Mouse (Mus musculus) embryonic facial prominence, embryonic 11.5 days (tissue): ENCODE data around the gene Lime1. TPM values are rescaled to one million over a fixed set of nuclear protein-coding genes. Genes with fewer than 3 reads are reported as not detected.

ENCODE experiments used
- ATAC-seq: fragments of 200-750 bp; cut with Nextera tagmentation; replicated peaks from 2 replicates; pipeline ENCODE4 v1.8.0; 2017; ENCODE audit warnings: low read depth; ENCODE audit not compliant: insufficient number of reproducible peaks, low FRiP score, low TSS enrichment
- DNase-seq: peaks from one replicate; pipeline ENCODE4 v3.0.0-alpha.2; 2015; ENCODE audit warnings: low spot score
- H3K27ac ChIP-seq: fragments of 300-500 bp; sonication (generic); replicated peaks from 2 replicates; pipeline ENCODE4 v1.5.1; 2014; ENCODE audit warnings: mild to moderate bottlenecking, low read depth, low read length, control low read depth
- H3K27me3 ChIP-seq: fragments of 300-500 bp; sonication (generic); 2 replicates; pipeline ENCODE4 v1.6.1; 2014; ENCODE audit warnings: mild to moderate bottlenecking, low read length, moderate library complexity, mixed read lengths; ENCODE audit not compliant: control insufficient read depth, insufficient read depth
- H3K36me3 ChIP-seq: fragments of 300-500 bp; sonication (generic); replicated peaks from 2 replicates; pipeline ENCODE4 v1.6.1; 2014; ENCODE audit warnings: low read depth, mild to moderate bottlenecking, low read length, moderate library complexity, mixed read lengths; ENCODE audit not compliant: control insufficient read depth, insufficient read depth
- H3K4me1 ChIP-seq: fragments of 300-500 bp; sonication (generic); 2 replicates; pipeline ENCODE4 v1.6.1; 2014; ENCODE audit warnings: low read length, mixed read lengths; ENCODE audit not compliant: control insufficient read depth, insufficient read depth
- H3K4me2 ChIP-seq: fragments of 300-500 bp; sonication (generic); 2 replicates; pipeline ENCODE4 v1.6.1; 2014; ENCODE audit warnings: low read depth, mild to moderate bottlenecking, control low read depth, low read length, moderate library complexity
- H3K4me3 ChIP-seq: fragments of 300-500 bp; sonication (generic); 2 replicates; pipeline ENCODE4 v1.5.1; 2014; ENCODE audit warnings: low read depth, low read length, control low read depth
- H3K9ac ChIP-seq: fragments of 300-500 bp; sonication (generic); replicated peaks from 2 replicates; pipeline ENCODE4 v1.6.1; 2014; ENCODE audit warnings: mild to moderate bottlenecking, control low read depth, low read length
- H3K9me3 ChIP-seq: fragments of 300-500 bp; sonication (generic); replicated peaks from 2 replicates; pipeline ENCODE4 v1.6.1; 2016; ENCODE audit warnings: mild to moderate bottlenecking, low read length, inconsistent platforms, mixed read lengths; ENCODE audit not compliant: control insufficient read depth
- WGBS: fragments of 180-500 bp; shearing (Covaris S2); extraction: QIAGEN DNeasy Blood & Tissue Kit; methylation state at CpG from one replicate; pipeline ENCODE4 v1.1.7; 2014; 5-methylcytosine and 5-hydroxymethylcytosine counted together
- polyA plus RNA-seq: library from polyadenylated mRNA; unstranded; fragments of >200 nt; fragmentation: Nextera tagmentation; extraction: Ambion mirVana; gene quantifications from 2 replicates; pipeline ENCODE4 v1.2.1, GENCODE M21; 2014

The Lime1 gene
- polyA plus RNA-seq, 1 experiment from 2014 or later, result 15.2 TPM

DNA sequence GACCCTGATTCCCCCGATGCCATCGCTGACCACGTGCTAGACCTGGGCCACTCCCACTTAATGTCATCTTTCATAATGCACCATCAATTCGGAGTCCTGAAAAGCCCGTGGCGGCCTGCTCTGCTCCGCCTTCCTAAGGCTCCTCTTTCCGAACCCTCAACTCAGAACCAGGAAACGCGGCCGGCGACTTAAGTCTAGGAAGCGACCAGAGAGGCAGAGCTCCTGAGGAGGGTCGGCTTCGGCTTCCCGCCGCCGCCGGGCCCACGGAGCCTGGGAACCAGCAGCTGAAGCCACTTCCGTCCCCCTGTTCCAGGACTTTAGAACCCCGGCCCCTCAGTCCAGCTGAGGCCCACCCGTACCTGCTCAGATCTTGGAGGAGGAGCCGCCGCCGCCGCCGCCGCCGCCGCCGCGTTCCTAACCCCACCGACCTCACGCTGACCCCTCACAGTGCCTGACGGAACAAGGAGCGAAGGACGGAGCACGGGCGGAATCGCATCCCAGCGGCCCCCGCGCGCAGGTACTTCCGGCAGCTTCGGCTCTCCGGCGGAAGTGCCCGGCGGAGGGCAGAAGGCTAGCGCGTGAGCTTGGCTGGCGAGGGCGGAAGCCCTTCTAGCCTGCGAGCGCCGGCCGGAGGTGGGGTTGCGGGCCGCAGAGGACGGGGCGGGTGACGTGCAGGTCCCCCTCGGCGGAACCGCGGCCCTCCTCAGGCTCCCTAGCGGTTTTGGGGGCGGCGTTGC, 14.8 kb upstream of the Lime1 start, which contains the start of the genes Zgpat and Arfrp1:
Gene Zgpat, plus strand, starts transcription at position 69 of the 737 bp plus-strand sequence.
Gene Arfrp1, minus strand, starts transcription at position 545 of the 737 bp plus-strand sequence.
- Histone ChIP-seq H3K27ac (peak within 1 kb of the TSS; percentile 74), H3K4me1 (no peaks in the 10 kb centered on the region), H3K4me3 (peak within 1 kb of the TSS; percentile 90), H3K9me3 (no peaks in the 10 kb centered on the region), H3K4me2 (peak within 1 kb of the TSS; percentile 90), H3K9ac (peak within 1 kb of the TSS; percentile 84), H3K27me3 (no peaks in the 10 kb centered on the region), H3K36me3 (peaks cover 4% of the 10 kb centered on the region)
- DNase-seq (peak; percentile 92), ATAC-seq (peak; percentile 90)
- WGBS, result under 1% methylated on average over 71 of the region's 71 CpGs

DNA sequence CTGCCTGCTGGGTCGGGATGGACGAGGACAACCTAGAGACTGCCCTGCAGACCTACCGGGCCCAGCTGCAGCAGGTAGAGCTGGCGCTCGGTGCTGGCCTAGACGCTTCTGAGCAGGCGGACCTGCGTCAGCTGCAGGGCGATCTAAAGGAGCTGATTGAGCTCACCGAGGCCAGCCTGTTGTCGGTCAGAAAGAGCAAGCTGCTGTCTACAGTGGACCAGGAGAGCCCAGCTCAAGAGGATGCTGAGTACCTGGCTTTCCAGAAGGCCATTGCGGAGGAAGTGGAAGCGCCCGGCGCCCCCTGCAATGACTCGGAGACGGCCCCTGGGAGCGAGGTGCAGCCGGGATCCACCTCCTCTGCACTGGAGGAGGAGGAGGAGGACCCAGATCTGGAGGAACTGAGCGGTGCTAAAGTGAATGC, 14.2 kb upstream of the Lime1 start:
- H3K27me3 ChIP-seq, result no peaks in the 10 kb centered on the region
- no peaks in the 10 kb centered on the region for H3K9me3 ChIP-seq
- peak overlapping the region; percentile 90 for H3K4me3 ChIP-seq
- peak; percentile 55 for ATAC-seq
- peak overlapping the region; percentile 84 for H3K9ac ChIP-seq
- under 1% methylated on average over 20 of the region's 20 CpGs for WGBS
- peaks cover 6% of the 10 kb centered on the region for H3K36me3 ChIP-seq
- peak; percentile 23 for DNase-seq
- no peaks in the 10 kb centered on the region for H3K4me1 ChIP-seq
- H3K4me2 ChIP-seq, result peak overlapping the region; percentile 90
- peak overlapping the region; percentile 74 for H3K27ac ChIP-seq

DNA sequence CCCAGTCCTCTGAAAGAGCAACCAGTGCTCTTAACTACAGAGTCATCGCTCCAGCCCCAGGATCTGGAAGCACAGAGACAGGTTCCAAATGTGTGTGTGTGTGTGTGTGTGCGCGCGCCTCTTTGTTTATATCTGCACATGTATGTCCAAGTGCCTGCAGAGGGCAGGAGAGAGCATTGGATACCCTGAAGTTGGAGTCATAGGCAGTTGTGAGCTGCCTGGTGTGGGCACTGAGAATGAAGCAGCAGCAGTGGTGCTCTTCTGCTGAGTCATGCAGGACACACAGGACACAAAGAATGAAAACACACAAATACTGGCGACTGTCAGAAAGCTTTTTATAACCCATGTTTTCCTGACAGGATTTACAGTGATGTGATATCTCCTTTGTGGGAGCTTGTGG, 9.9 kb upstream of the Lime1 start:
- ATAC-seq (no peak), DNase-seq (no peak)
- no peaks in the 10 kb centered on the region for H3K9me3 ChIP-seq
- no peak overlapping the region for H3K4me3 ChIP-seq
- no peak overlapping the region for H3K27ac ChIP-seq
- no peak overlapping the region for H3K4me2 ChIP-seq
- WGBS, result 93% methylated on average over 5 of the region's 5 CpGs
- H3K9ac ChIP-seq, result no peak overlapping the region
- no peaks in the 10 kb centered on the region for H3K27me3 ChIP-seq
- H3K4me1 ChIP-seq, result no peaks in the 10 kb centered on the region
- peaks cover 6% of the 10 kb centered on the region for H3K36me3 ChIP-seq

DNA sequence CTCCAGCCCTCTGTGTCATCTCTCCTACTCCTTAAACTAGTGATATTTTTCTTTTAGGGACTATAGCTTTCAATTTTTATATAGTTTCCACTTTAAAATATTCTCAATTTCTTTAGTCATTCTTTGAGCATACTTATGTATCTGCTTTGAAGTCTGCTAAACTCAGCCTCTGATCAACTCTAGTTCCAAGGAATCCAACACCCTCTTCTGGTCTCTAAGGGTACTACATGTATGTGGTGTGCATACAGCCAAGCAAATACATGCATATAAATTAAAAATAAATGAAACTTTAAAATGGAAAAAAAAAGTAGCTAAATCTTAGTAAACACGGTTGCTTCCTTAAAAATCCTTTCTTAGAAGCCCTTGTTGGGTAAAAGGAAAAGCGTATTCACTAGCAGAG, 4.1 kb upstream of the Lime1 start:
- no peak for ATAC-seq

DNA sequence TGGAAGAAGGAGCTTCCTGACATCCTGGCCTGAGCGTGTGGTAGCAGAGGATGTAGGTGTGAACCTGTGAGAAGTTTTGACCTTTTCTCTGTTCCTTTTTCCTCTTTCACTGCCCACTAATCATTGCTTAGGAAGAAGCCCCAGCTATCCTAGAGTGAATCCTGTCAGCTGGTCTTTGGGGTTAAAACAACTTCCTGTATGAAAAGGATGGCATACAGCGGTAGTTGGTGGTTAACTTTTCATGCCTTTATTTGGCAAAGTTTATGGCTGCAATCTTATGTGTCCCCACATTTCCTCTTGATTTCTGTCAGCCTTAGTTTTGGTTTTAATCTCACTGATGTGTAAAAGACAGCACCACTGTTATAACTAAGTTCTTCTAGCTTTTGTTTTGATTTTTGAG, 2.6 kb upstream of the Lime1 start:
- 75% methylated on average over 2 of the region's 2 CpGs for WGBS
- Histone ChIP-seq H3K36me3 (peaks cover 4% of the 10 kb centered on the region), H3K4me2 (no peak overlapping the region)

More for the DNA sequence above, 4.1 kb upstream of the Lime1 start:
- 90% methylated on average over 2 of the region's 2 CpGs for WGBS
- Histone ChIP-seq H3K4me1 (no peaks in the 10 kb centered on the region), H3K4me2 (no peak overlapping the region), H3K4me3 (no peak overlapping the region), H3K27me3 (no peaks in the 10 kb centered on the region), H3K9me3 (no peaks in the 10 kb centered on the region), H3K36me3 (peaks cover 4% of the 10 kb centered on the region), H3K27ac (no peak overlapping the region), H3K9ac (no peak overlapping the region)
- DNase-seq, result peak; percentile 62

DNA sequence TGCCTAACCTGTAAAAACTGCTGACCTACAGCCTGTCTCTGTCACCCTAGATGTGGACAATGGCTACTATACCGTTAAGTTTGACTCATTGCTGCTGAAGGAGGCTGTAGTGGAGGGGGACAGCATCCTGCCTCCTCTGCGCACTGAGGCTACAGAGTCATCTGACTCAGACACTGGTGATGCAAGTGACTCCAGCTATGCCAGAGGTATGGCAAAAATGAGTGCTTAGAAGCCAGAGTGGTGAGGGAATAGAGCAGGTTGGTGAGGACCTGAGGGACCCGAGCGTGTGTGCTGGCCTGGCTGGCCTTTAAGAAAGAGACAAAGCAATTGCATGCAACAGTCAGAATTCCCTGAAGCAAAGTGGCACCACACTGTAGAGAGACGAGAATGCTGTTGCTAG, 1.2 kb upstream of the Lime1 start:
- Histone ChIP-seq H3K27me3 (no peaks in the 10 kb centered on the region), H3K4me1 (no peaks in the 10 kb centered on the region), H3K9me3 (no peaks in the 10 kb centered on the region), H3K9ac (no peak overlapping the region), H3K4me3 (no peak overlapping the region), H3K36me3 (peaks cover 4% of the 10 kb centered on the region), H3K27ac (no peak overlapping the region), H3K4me2 (no peak overlapping the region)
- no peak for ATAC-seq
- WGBS, result 93% methylated on average over 5 of the region's 5 CpGs
- DNase-seq, result no peak

More for the DNA sequence above, 2.6 kb upstream of the Lime1 start:
- DNase-seq, result no peak
- ATAC-seq, result no peak
- Histone ChIP-seq H3K27ac (no peak overlapping the region), H3K27me3 (no peaks in the 10 kb centered on the region), H3K4me3 (no peak overlapping the region), H3K4me1 (no peaks in the 10 kb centered on the region), H3K9me3 (no peaks in the 10 kb centered on the region), H3K9ac (no peak overlapping the region)

DNA sequence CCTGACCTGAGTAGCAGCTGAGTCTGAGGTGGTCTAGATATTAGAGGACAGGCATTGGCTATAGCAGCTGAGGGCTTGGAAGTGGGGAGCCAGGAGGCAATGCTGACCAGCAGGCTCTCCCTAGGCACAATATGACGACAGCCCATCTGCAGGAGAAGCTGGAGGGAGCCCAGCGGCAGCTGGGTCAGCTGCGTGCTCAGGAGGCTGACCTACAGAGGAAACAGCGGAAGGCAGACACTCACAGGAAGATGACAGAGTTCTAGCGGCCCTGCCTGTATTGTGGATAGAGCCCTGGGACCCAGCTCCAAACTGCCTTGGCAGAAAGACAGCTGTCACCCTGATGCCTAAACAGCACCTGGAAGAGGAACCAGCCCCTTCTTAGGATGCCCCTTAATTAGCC, 373 bp downstream of the Lime1 start:
- Histone ChIP-seq H3K4me1 (no peaks in the 10 kb centered on the region), H3K27me3 (no peaks in the 10 kb centered on the region), H3K9me3 (no peaks in the 10 kb centered on the region), H3K27ac (no peak overlapping the region), H3K9ac (no peak overlapping the region), H3K4me3 (no peak overlapping the region), H3K36me3 (peaks cover 4% of the 10 kb centered on the region), H3K4me2 (no peak overlapping the region)
- ATAC-seq (no peak), DNase-seq (no peak)
- 86% methylated on average over 5 of the region's 5 CpGs for WGBS

DNA sequence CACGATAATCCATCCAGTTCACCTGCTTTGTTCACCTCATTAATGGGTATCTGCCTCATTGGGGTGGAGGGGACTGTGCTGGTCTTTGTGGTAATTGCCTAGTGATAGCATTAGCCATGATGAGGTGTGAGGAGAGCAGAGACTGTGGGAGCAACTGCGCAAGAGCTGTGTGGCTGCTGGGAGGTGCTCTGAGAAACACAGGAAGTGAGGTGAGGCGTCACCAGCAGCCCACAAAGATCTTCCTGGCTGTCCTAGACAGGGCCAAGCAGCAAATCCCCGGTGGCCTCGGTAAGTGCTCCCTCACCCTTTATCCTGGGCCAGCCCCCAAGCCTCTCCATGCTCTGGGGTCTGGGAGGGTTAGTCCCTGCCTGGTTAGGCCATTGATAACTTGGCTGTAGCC, 1.2 kb downstream of the Lime1 start:
- H3K36me3 ChIP-seq, result peaks cover 4% of the 10 kb centered on the region
- no peak overlapping the region for H3K4me2 ChIP-seq
- WGBS, result 93% methylated on average over 5 of the region's 5 CpGs
- no peaks in the 10 kb centered on the region for H3K4me1 ChIP-seq
- no peaks in the 10 kb centered on the region for H3K27me3 ChIP-seq
- DNase-seq (no peak), ATAC-seq (no peak)
- H3K27ac ChIP-seq, result no peak overlapping the region
- H3K4me3 ChIP-seq, result no peak overlapping the region
- no peaks in the 10 kb centered on the region for H3K9me3 ChIP-seq
- no peak overlapping the region for H3K9ac ChIP-seq
